Mouse (Mus musculus): ENCODE data around the gene A3galt2.
A peak's percentile ranks its signal among the peaks of the same experiment; 100 is the strongest.

The A3galt2 gene

GRCm38 (mm10) chr4:128755064-128755463 is at the start of gene A3galt2:
A3galt2 (plus strand) TSS chr4:128755364.
- DNase-seq (ENCODE audit: low spot score in 2 of 2): no peak

GRCm38 (mm10) chr4:128706626-128707025 is 48.5 kb upstream of the A3galt2 start:
- DNase-seq (ENCODE audit: low spot score in 2 of 2): no peak

GRCm38 (mm10) chr4:128707384-128707783 is 47.8 kb upstream of the A3galt2 start:
- no peak for DNase-seq (ENCODE audit: low spot score in 2 of 2)

DNA sequence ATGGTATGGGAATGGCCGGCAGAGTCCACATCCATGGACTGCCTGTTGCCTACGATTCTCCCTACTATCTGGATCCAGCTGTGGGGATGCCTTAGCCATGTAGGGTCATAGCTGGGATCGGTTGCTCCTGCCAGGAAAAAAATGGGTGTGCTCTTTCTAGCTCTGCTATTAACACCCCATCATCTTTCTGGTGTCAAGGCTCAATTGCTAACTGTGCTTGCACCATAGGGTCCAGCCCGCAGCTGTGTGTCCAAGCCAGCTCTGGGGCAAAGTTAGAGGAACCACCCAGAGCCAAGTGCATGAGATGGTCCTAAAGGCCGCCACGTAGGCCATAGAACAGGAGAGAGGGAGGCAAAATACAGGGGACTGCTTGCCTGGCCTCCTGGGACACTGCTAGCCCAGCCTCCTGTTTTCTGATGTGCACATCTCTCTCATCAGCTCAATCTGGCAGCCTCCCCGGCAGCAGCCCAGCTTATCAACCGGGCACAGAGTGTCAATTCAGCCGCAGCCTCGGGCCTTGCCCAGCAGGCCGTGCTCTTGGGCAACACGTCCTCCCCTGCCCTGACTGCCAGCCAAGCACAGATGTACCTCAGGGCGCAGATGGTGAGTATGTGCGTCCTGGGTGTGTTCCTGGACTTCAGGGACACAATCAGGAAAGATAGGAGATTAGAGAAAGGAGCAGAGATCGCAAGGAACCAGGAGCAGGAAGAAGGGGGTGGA is 45.9 kb upstream of the A3galt2 start:
- no peak for DNase-seq (ENCODE audit: low spot score in 2 of 2)

GRCm38 (mm10) chr4:128709781-128710166 is 45.4 kb upstream of the A3galt2 start:
- DNase-seq (ENCODE audit: low spot score in 2 of 2): no peak

GRCm38 (mm10) chr4:128710286-128710685 is 44.9 kb upstream of the A3galt2 start:
- no peak for DNase-seq (ENCODE audit: low spot score in 2 of 2)

DNA sequence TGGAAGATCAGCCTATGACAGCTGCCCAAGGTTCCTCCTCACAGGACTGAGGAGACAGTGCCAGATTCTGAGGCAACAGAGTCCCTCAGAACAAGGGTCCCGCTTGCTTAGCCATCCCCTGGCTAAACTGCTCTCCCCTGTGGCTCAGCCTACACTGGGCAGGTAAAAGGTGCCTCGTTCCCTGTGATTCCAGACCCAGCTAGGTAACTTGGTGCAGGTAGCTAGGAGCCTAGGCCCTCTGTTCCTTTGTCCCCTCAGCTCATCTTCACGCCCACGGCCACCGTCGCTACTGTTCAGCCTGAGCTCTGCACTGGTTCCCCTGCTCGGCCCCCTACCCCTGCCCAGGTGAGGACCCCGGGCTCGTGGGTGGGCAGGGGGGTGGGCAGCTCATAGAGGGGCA is 44.4 kb upstream of the A3galt2 start:
- DNase-seq (ENCODE audit: low spot score in 2 of 2): no peak

- peak; percentile 83 to 91 for DNase-seq (ENCODE audit: low spot score in 2 of 2)
Observed at GRCm38 (mm10) chr4:128711455-128712135, 43.6 kb upstream of the A3galt2 start.

GRCm38 (mm10) chr4:128712136-128712655 is 43.0 kb upstream of the A3galt2 start:
- DNase-seq (ENCODE audit: low spot score in 2 of 2): no peak

DNA sequence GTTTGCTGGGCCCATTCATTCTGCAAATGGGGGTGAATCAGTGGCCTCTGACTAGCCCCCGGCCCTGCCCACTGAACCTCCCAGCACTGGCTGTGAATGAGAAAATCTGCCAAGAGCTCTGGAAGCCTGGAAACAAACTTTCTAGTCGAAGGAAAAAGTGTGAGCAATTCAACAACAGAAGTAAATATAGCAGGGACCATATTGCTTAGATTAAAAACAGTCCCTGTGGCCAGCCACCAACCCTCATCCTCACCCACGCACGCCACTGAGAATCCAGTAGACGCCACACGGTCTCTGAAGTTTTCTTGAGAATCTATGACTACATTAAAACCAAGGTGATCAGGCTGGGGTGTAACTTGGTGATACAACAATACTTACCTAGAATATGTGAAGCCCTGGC is 42.2 kb upstream of the A3galt2 start:
- DNase-seq (ENCODE audit: low spot score in 2 of 2): no peak

GRCm38 (mm10) chr4:128715241-128716204 is 39.6 kb upstream of the A3galt2 start:
- peak; percentile 74 to 88 for DNase-seq (ENCODE audit: low spot score in 2 of 2)

DNA sequence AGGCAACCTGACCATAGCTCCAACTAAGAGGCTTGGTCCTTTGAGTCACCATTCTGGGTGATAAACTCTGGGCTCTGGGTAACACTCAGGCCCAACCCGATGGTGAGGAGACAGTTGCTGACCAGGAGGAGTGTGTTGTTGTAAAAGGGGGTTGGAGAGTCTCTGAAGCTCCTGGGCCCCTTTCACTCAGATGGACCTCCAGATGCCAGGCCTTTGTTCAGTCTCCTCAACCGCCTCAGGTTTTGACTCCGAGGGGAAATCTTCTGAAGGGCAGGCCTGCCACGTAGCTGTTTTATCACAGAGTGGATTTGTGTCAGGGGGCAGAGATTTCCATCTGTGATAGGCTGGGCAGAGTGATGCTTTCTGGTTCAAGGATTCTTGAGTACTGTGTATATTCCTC is 38.9 kb upstream of the A3galt2 start:
- DNase-seq (ENCODE audit: low spot score in 2 of 2): no peak

- DNase-seq (ENCODE audit: low spot score in 2 of 2): no peak
Observed at GRCm38 (mm10) chr4:128716731-128717130, 38.4 kb upstream of the A3galt2 start.

DNA sequence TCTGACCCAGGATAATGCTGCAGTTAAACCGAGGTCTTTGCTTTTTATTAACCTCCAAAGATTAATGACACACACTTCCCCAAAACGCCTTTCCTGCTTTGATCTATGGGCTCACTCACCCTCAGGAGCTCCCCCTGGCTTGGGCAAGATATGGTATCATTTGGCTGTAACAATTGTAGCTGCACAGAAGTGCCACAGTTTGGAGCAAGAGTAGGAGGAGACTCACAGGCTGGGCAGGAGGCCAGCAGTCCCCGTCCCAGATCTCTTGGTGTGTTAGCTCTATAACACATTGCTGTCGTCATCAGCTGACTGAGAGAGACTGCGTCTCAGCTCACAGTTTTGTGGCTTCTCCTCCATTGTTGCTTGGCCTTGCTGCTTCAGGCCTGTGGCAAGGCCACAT is 35.1 kb upstream of the A3galt2 start:
- DNase-seq (ENCODE audit: low spot score in 2 of 2): no peak

GRCm38 (mm10) chr4:128721061-128721648 is 34.0 kb upstream of the A3galt2 start:
- no peak for DNase-seq (ENCODE audit: low spot score in 2 of 2)

DNA sequence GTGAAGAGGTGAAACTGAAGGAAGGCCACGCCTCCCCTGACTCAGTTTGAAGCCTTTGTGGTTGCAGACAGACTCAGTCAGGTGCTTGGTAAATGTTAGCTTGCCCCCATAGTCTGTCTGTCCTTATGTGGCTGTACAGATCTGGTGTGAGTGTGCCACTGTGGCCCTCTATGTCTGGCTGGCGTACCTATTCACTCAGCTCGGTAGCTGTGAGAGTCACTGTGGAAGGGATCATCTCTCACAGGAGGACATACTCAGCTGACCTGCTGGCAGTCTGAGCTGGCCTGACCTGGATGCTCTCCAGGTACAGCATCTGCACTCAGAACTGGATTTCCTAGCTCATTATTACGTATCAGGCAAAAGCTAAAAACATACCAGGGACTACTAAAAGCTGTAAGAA is 33.4 kb upstream of the A3galt2 start:
- DNase-seq (ENCODE audit: low spot score in 2 of 2): no peak

- DNase-seq (ENCODE audit: low spot score in 2 of 2): no peak
Observed at GRCm38 (mm10) chr4:128722932-128723331, 32.2 kb upstream of the A3galt2 start.

DNA sequence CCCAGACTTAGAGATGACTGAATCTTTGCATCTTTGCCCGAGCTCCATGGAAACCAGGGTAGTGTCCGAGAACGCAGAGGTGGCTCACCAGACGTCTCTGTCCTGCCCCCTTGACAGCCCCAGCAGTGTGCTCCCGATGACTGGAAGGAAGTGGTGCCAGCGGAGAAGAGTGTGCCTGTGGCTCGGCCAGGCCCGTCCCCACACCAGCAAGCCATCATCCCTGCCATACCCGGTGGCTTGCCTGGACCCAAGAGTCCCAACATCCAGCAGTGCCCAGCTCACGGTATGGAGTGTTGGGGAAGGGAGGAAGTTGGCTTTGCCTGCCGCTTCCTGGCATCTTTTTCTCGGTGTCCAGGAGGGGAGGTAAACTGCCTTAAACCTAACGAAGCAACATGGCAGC is 31.7 kb upstream of the A3galt2 start:
- DNase-seq (ENCODE audit: low spot score in 2 of 2): no peak

DNA sequence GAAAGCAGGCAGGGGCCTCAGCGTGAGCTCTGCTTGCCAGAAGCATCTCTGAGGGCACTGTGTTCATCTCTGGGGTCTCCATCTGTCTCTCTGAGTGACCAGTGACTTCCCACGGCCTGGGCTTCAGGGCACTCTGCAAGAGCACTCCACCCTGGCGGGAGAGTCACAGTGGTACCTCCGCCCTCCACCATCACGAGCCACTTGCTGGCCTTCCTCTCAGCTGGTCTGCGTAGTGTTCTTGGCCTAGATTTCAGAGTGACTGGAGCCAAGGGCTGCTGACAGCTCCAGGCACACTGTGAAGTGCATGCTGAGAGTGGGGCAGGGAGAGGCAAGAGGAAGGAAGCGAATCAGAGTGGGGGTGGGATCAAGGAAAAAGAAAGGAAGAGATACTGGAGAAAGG is 31.1 kb upstream of the A3galt2 start:
- no peak for DNase-seq (ENCODE audit: low spot score in 2 of 2)

DNA sequence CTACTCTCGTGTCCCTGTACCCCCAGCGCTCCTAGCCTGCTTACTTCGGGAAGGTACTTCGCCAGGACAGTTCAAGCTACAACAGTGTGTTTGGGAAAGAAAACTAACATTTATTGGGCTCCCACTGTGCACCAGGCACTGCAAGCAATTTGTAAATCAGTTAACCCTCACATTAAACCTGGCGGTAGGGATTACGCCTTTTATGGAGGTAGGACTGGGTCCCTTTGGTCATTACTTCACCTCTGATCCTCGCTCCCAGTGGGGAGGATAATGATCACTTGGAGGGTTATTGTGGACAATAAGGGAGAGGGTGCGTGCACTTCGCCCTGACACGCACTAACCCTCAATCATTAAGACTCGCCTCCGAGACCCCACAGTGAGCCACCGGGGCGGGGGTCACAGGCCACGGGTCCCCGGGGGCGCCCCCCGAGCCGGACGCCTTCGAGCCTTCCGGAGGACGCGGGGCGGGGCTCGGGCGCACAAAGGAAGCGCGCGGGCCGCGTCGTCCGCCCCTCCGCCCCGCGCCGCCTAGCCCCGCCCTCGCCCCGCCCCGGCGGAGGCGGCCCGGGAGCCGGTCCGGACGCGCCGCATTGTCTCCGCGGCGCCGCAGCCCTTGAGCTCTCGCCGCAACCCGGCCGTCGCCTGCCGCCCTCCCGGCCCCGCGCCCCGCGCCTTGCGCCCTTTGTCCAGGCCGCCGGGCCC is 28.0 kb upstream of the A3galt2 start:
- DNase-seq (ENCODE audit: low spot score in 2 of 2): peak; percentile 71 to 81
